Mouse (Mus musculus) c-Kit-positive CD71-negative TER-119-negative erythroid progenitor cells, embryonic 14.5 days (primary cell): ENCODE data around the gene Mrps11.

ENCODE experiments used
- DNase-seq: peaks from one replicate; pipeline ENCODE4 v3.0.0-alpha.2; 2013; ENCODE audit warnings: low read depth

Mrps11 gene

GRCm38 (mm10) chr7:78782639-78783581 is at the start of gene Mrps11, which contains the start of gene Mrpl46:
Gene Mrps11 (plus strand): TSS chr7:78783119.
Gene Mrpl46 (minus strand): TSS chr7:78783531.
- peak; percentile 78 for DNase-seq

- no peak for DNase-seq
Measured at GRCm38 (mm10) chr7:78737196-78737595, 45.7 kb upstream of the Mrps11 start.

- no peak for DNase-seq
Measured at GRCm38 (mm10) chr7:78737614-78738210, 45.2 kb upstream of the Mrps11 start, which contains the start of gene Ntrk3. Gene Ntrk3 (minus strand): TSS chr7:78738012.

GRCm38 (mm10) chr7:78739351-78740000 is 43.4 kb upstream of the Mrps11 start:
- no peak for DNase-seq

DNA sequence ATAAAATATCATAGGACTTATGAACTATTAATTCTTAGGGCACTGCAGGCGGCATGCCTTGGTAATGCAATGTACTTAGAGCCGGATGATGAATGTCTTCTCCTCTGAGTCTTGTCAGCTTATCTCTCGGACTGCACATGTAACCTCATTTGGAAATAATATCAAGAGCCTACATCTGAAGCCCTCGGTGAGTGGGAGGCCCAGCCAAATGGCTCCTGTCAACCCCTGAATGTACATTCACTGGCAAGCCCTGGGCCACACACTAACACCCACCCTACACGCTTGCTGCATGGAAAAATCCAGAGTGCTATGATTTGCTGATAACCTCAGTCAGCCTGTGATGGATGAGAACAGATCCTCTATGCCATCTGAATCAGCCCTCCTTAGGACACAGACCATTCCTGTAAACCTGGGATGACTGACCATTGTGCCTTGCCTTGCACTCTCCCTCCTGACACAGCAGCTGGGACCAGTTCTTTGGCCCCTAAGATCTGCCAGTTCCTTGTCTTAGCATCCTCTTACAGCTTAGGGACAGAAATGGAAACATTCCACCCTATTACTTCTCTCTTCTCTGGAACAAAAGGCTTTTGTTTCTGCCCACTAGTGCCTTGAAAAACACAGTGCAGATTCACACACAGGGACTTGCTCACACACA is 39.1 kb upstream of the Mrps11 start:
- no peak for DNase-seq

- no peak for DNase-seq
Measured at GRCm38 (mm10) chr7:78752961-78753360, 30.0 kb upstream of the Mrps11 start.

GRCm38 (mm10) chr7:78753752-78754457 is 29.0 kb upstream of the Mrps11 start:
- no peak for DNase-seq

DNA sequence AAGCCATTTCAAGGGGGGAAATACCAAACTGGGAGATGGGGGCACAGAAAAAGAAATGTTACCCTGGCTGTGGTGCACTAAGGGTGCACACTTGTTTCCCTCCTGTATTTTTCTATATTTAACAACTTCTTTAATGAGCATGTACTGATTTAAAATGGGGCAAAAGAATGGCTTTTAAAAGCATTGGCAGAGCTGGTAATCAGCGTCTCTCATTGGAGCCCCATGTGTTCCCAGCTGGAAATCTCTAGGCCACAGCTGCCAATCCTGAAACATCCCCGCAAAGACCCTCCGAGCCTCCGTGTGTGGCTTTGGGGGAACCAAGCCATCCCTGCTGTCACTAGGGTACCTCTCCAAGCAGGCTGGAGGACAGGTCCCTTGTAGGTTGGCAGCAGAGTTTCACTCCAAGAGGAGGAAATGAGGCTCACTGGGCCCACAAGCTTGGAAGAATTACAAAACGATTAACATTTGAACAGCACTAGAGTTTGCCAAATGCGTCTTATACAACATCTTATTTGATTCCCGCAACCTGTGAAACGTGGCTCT is 28.4 kb upstream of the Mrps11 start:
- no peak for DNase-seq

GRCm38 (mm10) chr7:78763801-78764200 is 19.1 kb upstream of the Mrps11 start:
- DNase-seq, result no peak

DNA sequence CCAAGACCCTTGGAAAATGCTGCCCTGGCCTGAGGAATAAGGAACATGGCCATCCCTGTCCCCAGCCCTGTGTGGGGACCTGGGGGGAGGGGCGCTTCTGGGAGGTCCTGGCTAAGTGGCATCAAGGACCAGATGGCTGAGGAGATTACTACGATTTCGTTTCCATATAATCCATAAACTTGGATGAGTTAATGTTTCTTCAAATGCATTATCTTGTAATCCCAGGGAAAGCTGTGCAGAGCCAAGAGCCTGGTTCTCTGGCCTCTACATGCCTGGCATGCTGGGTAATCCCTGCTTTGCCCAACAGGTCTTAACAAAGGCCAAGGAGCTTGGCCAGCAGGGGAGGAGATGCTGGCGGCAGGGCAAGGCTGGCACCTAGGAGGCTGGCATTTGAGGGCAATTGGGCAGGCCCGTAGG is 17.7 kb upstream of the Mrps11 start:
- no peak for DNase-seq

GRCm38 (mm10) chr7:78766019-78766683 is 16.8 kb upstream of the Mrps11 start:
- peak; percentile 60 for DNase-seq

- no peak for DNase-seq
Measured at GRCm38 (mm10) chr7:78767929-78768531, 14.9 kb upstream of the Mrps11 start.

- no peak for DNase-seq
Measured at GRCm38 (mm10) chr7:78769075-78769652, 13.8 kb upstream of the Mrps11 start.

- DNase-seq, result no peak
Measured at GRCm38 (mm10) chr7:78770936-78771335, 12.0 kb upstream of the Mrps11 start.

DNA sequence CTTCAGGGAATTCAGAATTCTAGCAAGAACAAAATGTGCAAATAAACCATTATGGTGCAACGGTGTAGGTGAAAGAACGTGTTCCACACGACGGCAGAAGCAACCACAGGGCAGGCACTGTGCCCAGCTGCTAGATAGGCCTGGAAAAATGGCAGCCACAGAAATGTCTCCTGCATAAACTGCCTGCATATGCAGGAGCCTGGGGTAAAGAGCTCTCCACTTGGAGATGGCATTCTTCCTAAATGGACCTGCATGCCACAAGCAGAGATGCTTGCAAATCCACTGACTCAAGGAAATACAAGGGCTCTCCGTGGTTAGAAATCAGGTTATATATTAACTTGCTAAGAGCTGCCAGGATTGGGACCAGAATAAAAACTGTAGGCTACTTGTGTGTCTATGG is 4.2 kb upstream of the Mrps11 start:
- DNase-seq, result no peak

DNA sequence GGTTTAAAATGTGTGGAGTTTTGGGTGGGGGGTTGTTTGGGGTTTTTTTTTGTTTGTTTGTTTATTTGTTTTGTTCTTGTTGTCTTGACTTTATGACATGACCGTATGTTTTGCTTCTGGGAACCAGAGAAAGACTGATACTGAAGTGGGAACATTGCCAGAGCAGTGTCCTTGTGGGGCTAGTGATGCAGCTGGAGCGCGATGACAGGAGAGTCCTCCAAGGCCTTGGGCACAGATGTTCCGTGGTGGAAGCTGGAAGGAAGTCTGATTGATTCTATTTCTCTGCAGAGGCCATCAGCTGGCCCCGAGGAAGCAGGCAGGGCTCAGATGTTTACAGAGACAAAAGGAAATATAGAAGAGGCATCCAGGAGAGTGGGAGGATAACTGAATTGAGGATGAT is 3.0 kb downstream of the Mrps11 start:
- DNase-seq, result no peak

DNA sequence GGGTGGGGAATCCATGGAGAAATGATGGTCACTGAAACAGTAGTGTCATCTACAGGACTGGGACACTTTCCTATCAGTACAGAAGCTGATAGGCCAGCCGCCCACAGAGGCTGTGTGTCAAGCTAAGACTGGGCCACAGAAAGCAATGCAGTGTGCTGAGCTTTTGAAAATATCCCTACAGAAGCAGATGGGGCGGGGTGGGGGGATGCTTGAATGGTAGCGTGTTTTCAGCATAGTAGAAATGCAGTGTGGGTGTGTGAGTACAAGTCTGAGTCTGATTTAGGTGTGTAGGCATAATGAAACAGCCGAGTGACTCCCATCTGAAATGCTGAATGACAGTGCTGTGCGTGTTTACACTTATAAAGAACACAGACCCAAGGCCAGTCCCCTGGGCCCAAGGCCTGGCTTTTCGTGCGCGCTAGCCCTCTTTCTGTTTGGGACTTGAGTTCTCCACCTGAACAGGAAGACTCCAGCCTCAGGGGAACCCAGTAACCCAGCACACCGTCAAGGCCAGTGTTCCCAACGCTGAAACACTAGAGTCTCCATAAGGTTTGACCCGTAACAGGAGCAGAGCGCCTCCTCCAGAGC is 5.0 kb downstream of the Mrps11 start:
- DNase-seq, result no peak

GRCm38 (mm10) chr7:78791359-78792222 is 8.7 kb downstream of the Mrps11 start:
- peak; percentile 53 for DNase-seq
